In genomic region chr5:129602071-129602487, GRCm38 (mm10) we compare ENCODE assay signal across 9 mouse cellular contexts. TPM values are rescaled to one million over a fixed set of nuclear protein-coding genes. Genes with fewer than 3 reads are reported as not detected.
DNase-seq lines count a peak whose midpoint lies in the region; ATAC-seq and TF ChIP-seq lines count a peak whose summit lies in the region.
"Had no signal": no experiment of that assay in that cellular context is flagged by ENCODE, and none has a peak within 500 bp of the region (broad histone marks: within the 10 kb centered on the region; RNA-seq: fewer than 3 reads in every experiment).

No protein-coding gene starts in this region.

- no peak overlapping the region for H3K27ac ChIP-seq in heart, postnatal 0 days (ENCODE audit: low read depth)
- H3K27ac ChIP-seq: heart, embryonic 15.5 days had no signal

- TF ChIP-seq EP300 in heart, postnatal 0 days (IDR thresholded peaks at IDR 0.05; ENCODE audit: low read depth): no peak

- H3K9me3 ChIP-seq in heart, postnatal 0 days (replicated peaks; ENCODE audit: control insufficient read depth, low read length): no peaks in the 10 kb centered on the region; the same call in 1 of the 2 replicates

- no peak overlapping the region for H3K9ac ChIP-seq in heart, postnatal 0 days (replicated peaks; ENCODE audit: low read depth, low read length)
- H3K9ac ChIP-seq: heart, embryonic 15.5 days had no signal

- no peak for DNase-seq in heart, postnatal 0 days (ENCODE audit: low spot score)
- DNase-seq in heart, adult 9 months (ENCODE audit: low spot score in 2 of 2): no peak
- DNase-seq in A20 (ENCODE audit: low read depth, low spot score): peak; percentile 38
- DNase-seq in adrenal gland, postnatal 25 days: peak; percentile 43
- DNase-seq in kidney, postnatal 4 days: peak; percentile 54 to 64
- DNase-seq in yolk sac, embryonic 10.5 days (ENCODE audit: low spot score): peak; percentile 14
- no peak for DNase-seq in spleen, postnatal 14 days (ENCODE audit: low spot score in 2 of 2)
- no peak for DNase-seq in frontal cortex, postnatal 25 days (ENCODE audit: low spot score in 2 of 2)

- H3K4me1 ChIP-seq in heart, postnatal 0 days (ENCODE audit: control insufficient read depth, insufficient read depth): no peaks in the 10 kb centered on the region
- H3K4me1 ChIP-seq: heart, embryonic 15.5 days had no signal

- 46% methylated on average over 16 of the region's 16 CpGs for WGBS in heart, postnatal 0 days

- H3K4me3 ChIP-seq in heart, postnatal 0 days (ENCODE audit: low read depth, low read length): no peak overlapping the region
- H3K4me3 ChIP-seq: heart, embryonic 15.5 days had no signal

- ATAC-seq in heart, postnatal 0 days (ENCODE audit: insufficient read depth, low read depth): no peak

- TF ChIP-seq CTCF in heart, postnatal 0 days (IDR thresholded peaks at IDR 0.05; ENCODE audit: low read depth): peak; percentile 20; the same call in 1 of the 2 replicates

- H3K27me3 ChIP-seq in heart, postnatal 0 days (ENCODE audit: control insufficient read depth, insufficient read depth, low read length): no peaks in the 10 kb centered on the region
- H3K27me3 ChIP-seq: heart, embryonic 15.5 days had no signal

- H3K36me3 ChIP-seq in heart, postnatal 0 days (replicated peaks; ENCODE audit: control insufficient read depth, insufficient read depth, low read length): no peaks in the 10 kb centered on the region
- H3K36me3 ChIP-seq: heart, embryonic 15.5 days had no signal

- H3K4me2 ChIP-seq in heart, postnatal 0 days (ENCODE audit: low read depth, low read length): no peak overlapping the region
- H3K4me2 ChIP-seq: heart, embryonic 15.5 days had no signal

RNA-seq across cellular contexts. Expression of gene Mmp17, which starts 18.1 kb away (rescaled TPM):
- 0.43 and 2.6 TPM in 2 replicates for total RNA-seq in heart, postnatal 0 days (2014; rRNA removed; ENCODE audit: low replicate concordance)
- 0.41 TPM in 2 replicates for polyA plus RNA-seq in heart, postnatal 0 days (2015; fragmentation: Nextera tagmentation; extraction: Ambion mirVana)
- 0.62 and 0.88 TPM in 2 replicates for total RNA-seq in adrenal gland, postnatal 25 days (2021)

Comparison
In these comparisons a context has a peak if more than half of its experiments do, and no peak if none do; other contexts are left out.
1. DNase-seq: peak in A20 (single experiment), adrenal gland, postnatal 25 days (single experiment), kidney, postnatal 4 days (2 of 2) and yolk sac, embryonic 10.5 days (single experiment); none in heart, postnatal 0 days (single experiment), heart, adult 9 months (0 of 2), spleen, postnatal 14 days (0 of 2) and frontal cortex, postnatal 25 days (0 of 2).